Mouse (Mus musculus) neural tube, embryonic 15.5 days (tissue): ENCODE measurements around the gene Clec12b. TPM values are rescaled to one million over a fixed set of nuclear protein-coding genes. Genes with fewer than 3 reads are reported as not detected.
A peak's percentile ranks its signal among the peaks of the same experiment; 100 is the strongest.
"Not testable (repeated sequence)": the region's sequence is repeated elsewhere in the genome, so short reads cannot be mapped to it uniquely, and the experiment has no call there.

Experiments
- ATAC-seq: fragments of 200-750 bp; cut with Nextera tagmentation; 2 replicates; pipeline ENCODE4 v1.8.0; 2017; ENCODE audit warnings: mild to moderate bottlenecking, moderate TSS enrichment, moderate library complexity; ENCODE audit not compliant: low FRiP score
- H3K27ac ChIP-seq: fragments of 300-500 bp; sonication (generic); replicated peaks from 2 replicates; pipeline ENCODE4 v1.5.1; 2015; ENCODE audit warnings: mild to moderate bottlenecking, inconsistent platforms
- H3K27me3 ChIP-seq: fragments of 300-500 bp; sonication (generic); replicated peaks from 2 replicates; pipeline ENCODE4 v1.6.1; 2015; ENCODE audit warnings: inconsistent platforms
- H3K36me3 ChIP-seq: fragments of 300-500 bp; sonication (generic); 2 replicates; pipeline ENCODE4 v1.6.1; 2015; ENCODE audit warnings: inconsistent platforms
- H3K4me1 ChIP-seq: fragments of 300-500 bp; sonication (generic); 2 replicates; pipeline ENCODE4 v1.6.1; 2015; ENCODE audit warnings: inconsistent platforms
- H3K4me2 ChIP-seq: fragments of 300-500 bp; sonication (generic); 2 replicates; pipeline ENCODE4 v1.6.1; 2015; ENCODE audit warnings: inconsistent platforms, mild to moderate bottlenecking, moderate library complexity
- H3K4me3 ChIP-seq: fragments of 300-500 bp; sonication (generic); replicated peaks from 2 replicates; pipeline ENCODE4 v1.5.1; 2015; ENCODE audit warnings: mild to moderate bottlenecking, inconsistent platforms
- H3K9ac ChIP-seq: fragments of 300-500 bp; sonication (generic); replicated peaks from 2 replicates; pipeline ENCODE4 v1.6.1; 2015; ENCODE audit warnings: mild to moderate bottlenecking, inconsistent platforms
- H3K9me3 ChIP-seq: fragments of 300-500 bp; sonication (generic); replicated peaks from 2 replicates; pipeline ENCODE4 v1.6.1; 2016; ENCODE audit warnings: inconsistent platforms
- WGBS: fragments of 180-500 bp; shearing (Covaris S2); methylation state at CpG from one replicate; pipeline ENCODE4 v1.1.7; 2015; ENCODE audit warnings: mixed read lengths; 5-methylcytosine and 5-hydroxymethylcytosine counted together
- polyA plus RNA-seq: library from polyadenylated mRNA; unstranded; fragments of >200 nt; fragmentation: Nextera tagmentation; extraction: Ambion mirVana; gene quantifications from 2 replicates; pipeline ENCODE4 v1.2.1, GENCODE M21; 2015

The Clec12b gene
- polyA plus RNA-seq, 1 experiment from 2014 or later, result 0.23 TPM

GRCm38 (mm10) chr6:129365959-129366359 is 19.7 kb downstream of the Clec12b start:
- H3K27me3 ChIP-seq, result no peaks in the 10 kb centered on the region
- 18% methylated on average over 6 of the region's 6 CpGs for WGBS
- no peak overlapping the region for H3K9ac ChIP-seq
- ATAC-seq, result peak; percentile 76; the same call in 1 of the 2 replicates
- H3K27ac ChIP-seq, result no peak overlapping the region
- H3K4me2 ChIP-seq, result no peak overlapping the region
- no peak overlapping the region for H3K4me3 ChIP-seq
- no peaks in the 10 kb centered on the region for H3K9me3 ChIP-seq
- no peaks in the 10 kb centered on the region for H3K36me3 ChIP-seq
- no peaks in the 10 kb centered on the region for H3K4me1 ChIP-seq

- Histone ChIP-seq H3K9me3 (no peaks in the 10 kb centered on the region), H3K27ac (no peak overlapping the region), H3K4me1 (no peaks in the 10 kb centered on the region), H3K27me3 (no peaks in the 10 kb centered on the region), H3K9ac (no peak overlapping the region), H3K4me2 (no peak overlapping the region), H3K36me3 (no peaks in the 10 kb centered on the region), H3K4me3 (no peak overlapping the region)
- ATAC-seq, result no peak
- WGBS, result 22% methylated on average over 1 of the region's 1 CpGs
Measured at GRCm38 (mm10) chr6:129363942-129364341, 21.7 kb downstream of the Clec12b start.

GRCm38 (mm10) chr6:129359515-129359914 is 26.2 kb downstream of the Clec12b start:
- Histone ChIP-seq H3K4me2 (no peak overlapping the region), H3K36me3 (no peaks in the 10 kb centered on the region), H3K9ac (no peak overlapping the region), H3K27me3 (no peaks in the 10 kb centered on the region), H3K4me1 (no peaks in the 10 kb centered on the region), H3K27ac (no peak overlapping the region), H3K4me3 (no peak overlapping the region), H3K9me3 (no peaks in the 10 kb centered on the region)
- 94% methylated on average over 2 of the region's 2 CpGs for WGBS
- no peak for ATAC-seq

- no peak overlapping the region for H3K9ac ChIP-seq
- ATAC-seq, result no peak
- no peak overlapping the region for H3K4me3 ChIP-seq
- no peak overlapping the region for H3K4me2 ChIP-seq
- H3K9me3 ChIP-seq, result no peaks in the 10 kb centered on the region
- H3K36me3 ChIP-seq, result no peaks in the 10 kb centered on the region
- no peaks in the 10 kb centered on the region for H3K4me1 ChIP-seq
- no peaks in the 10 kb centered on the region for H3K27me3 ChIP-seq
- no peak overlapping the region for H3K27ac ChIP-seq
Measured at GRCm38 (mm10) chr6:129356430-129356829, 29.2 kb downstream of the Clec12b start.

GRCm38 (mm10) chr6:129355774-129356173 is 29.9 kb downstream of the Clec12b start:
- no peak overlapping the region for H3K4me3 ChIP-seq
- no peak overlapping the region for H3K4me2 ChIP-seq
- no peak for ATAC-seq
- no peaks in the 10 kb centered on the region for H3K27me3 ChIP-seq
- H3K36me3 ChIP-seq, result no peaks in the 10 kb centered on the region
- H3K4me1 ChIP-seq, result no peaks in the 10 kb centered on the region
- no peak overlapping the region for H3K9ac ChIP-seq
- H3K27ac ChIP-seq, result no peak overlapping the region
- WGBS, result 100% methylated on average over 2 of the region's 2 CpGs
- no peaks in the 10 kb centered on the region for H3K9me3 ChIP-seq

GRCm38 (mm10) chr6:129351091-129351490 is 34.6 kb downstream of the Clec12b start:
- ATAC-seq, result no peak
- no peak overlapping the region for H3K27ac ChIP-seq
- 90% methylated on average over 3 of the region's 3 CpGs for WGBS

GRCm38 (mm10) chr6:129349524-129350352 is 35.9 kb downstream of the Clec12b start:
- H3K27me3 ChIP-seq, result no peaks in the 10 kb centered on the region
- 57% methylated on average over 4 of the region's 4 CpGs for WGBS
- H3K4me2 ChIP-seq, result no peak overlapping the region
- no peak overlapping the region for H3K4me3 ChIP-seq
- no peaks in the 10 kb centered on the region for H3K4me1 ChIP-seq
- no peaks in the 10 kb centered on the region for H3K36me3 ChIP-seq
- ATAC-seq, result peak; percentile 57; the same call in 1 of the 2 replicates
- no peak overlapping the region for H3K9ac ChIP-seq
- no peaks in the 10 kb centered on the region for H3K9me3 ChIP-seq
- H3K27ac ChIP-seq, result no peak overlapping the region

More at GRCm38 (mm10) chr6:129351091-129351490, 34.6 kb downstream of the Clec12b start:
- H3K4me3 ChIP-seq, result no peak overlapping the region
- H3K27me3 ChIP-seq, result no peaks in the 10 kb centered on the region
- H3K4me1 ChIP-seq, result no peaks in the 10 kb centered on the region
- no peaks in the 10 kb centered on the region for H3K9me3 ChIP-seq
- H3K9ac ChIP-seq, result no peak overlapping the region
- no peaks in the 10 kb centered on the region for H3K36me3 ChIP-seq
- no peak overlapping the region for H3K4me2 ChIP-seq

GRCm38 (mm10) chr6:129344408-129344807 is 41.3 kb downstream of the Clec12b start:
- Histone ChIP-seq H3K27me3 (no peaks in the 10 kb centered on the region), H3K4me1 (no peaks in the 10 kb centered on the region), H3K27ac (no peak overlapping the region), H3K36me3 (no peaks in the 10 kb centered on the region), H3K4me3 (no peak overlapping the region), H3K9me3 (no peaks in the 10 kb centered on the region), H3K4me2 (no peak overlapping the region), H3K9ac (no peak overlapping the region)
- ATAC-seq, result no peak
- WGBS, result 76% methylated on average over 3 of the region's 3 CpGs

- not testable (repeated sequence) for H3K36me3 ChIP-seq, ATAC-seq, H3K27ac ChIP-seq, H3K9me3 ChIP-seq, H3K4me1 ChIP-seq, H3K27me3 ChIP-seq, H3K4me3 ChIP-seq, H3K9ac ChIP-seq, H3K4me2 ChIP-seq
- WGBS, result 84% methylated on average over 4 of the region's 4 CpGs
Measured at GRCm38 (mm10) chr6:129342391-129342790, 43.3 kb downstream of the Clec12b start, which contains the start of gene Clec12a. Clec12a (plus strand) TSS chr6:129342691.

- no peak overlapping the region for H3K4me2 ChIP-seq
- H3K27me3 ChIP-seq, result no peaks in the 10 kb centered on the region
- no peaks in the 10 kb centered on the region for H3K9me3 ChIP-seq
- H3K27ac ChIP-seq, result no peak overlapping the region
- 74% methylated on average over 1 of the region's 1 CpGs for WGBS
- H3K4me1 ChIP-seq, result peaks cover 8% of the 10 kb centered on the region
- no peak overlapping the region for H3K9ac ChIP-seq
- no peaks in the 10 kb centered on the region for H3K36me3 ChIP-seq
- no peak overlapping the region for H3K4me3 ChIP-seq
- no peak for ATAC-seq
Measured at GRCm38 (mm10) chr6:129337751-129338150, 47.9 kb downstream of the Clec12b start.

GRCm38 (mm10) chr6:129333674-129334078 is 52.0 kb downstream of the Clec12b start:
- Histone ChIP-seq H3K36me3 (no peaks in the 10 kb centered on the region), H3K27ac (no peak overlapping the region), H3K4me2 (peak overlapping the region; percentile 42), H3K4me1 (peaks cover 8% of the 10 kb centered on the region), H3K4me3 (0 out of 2 replicates have a peak overlapping the region, but pooled peaks have one; percentile 12), H3K27me3 (no peaks in the 10 kb centered on the region), H3K9ac (no peak overlapping the region), H3K9me3 (no peaks in the 10 kb centered on the region)
- ATAC-seq, result peak; percentile 94
- WGBS, result 15% methylated on average over 11 of the region's 11 CpGs

- 61% methylated on average over 11 of the region's 11 CpGs for WGBS
- no peak within 1 kb of the TSS for H3K4me2 ChIP-seq
- H3K9ac ChIP-seq, result no peak within 1 kb of the TSS
- H3K4me3 ChIP-seq, result no peak within 1 kb of the TSS
- no peaks in the 10 kb centered on the region for H3K36me3 ChIP-seq
- peaks cover 8% of the 10 kb centered on the region for H3K4me1 ChIP-seq
- H3K9me3 ChIP-seq, result no peaks in the 10 kb centered on the region
- no peak within 1 kb of the TSS for H3K27ac ChIP-seq
- ATAC-seq, result no peak
- H3K27me3 ChIP-seq, result no peaks in the 10 kb centered on the region
Measured at GRCm38 (mm10) chr6:129331610-129332009, 54.1 kb downstream of the Clec12b start, which contains the start of gene 4922502D21Rik. 4922502D21Rik (minus strand) TSS chr6:129331796.
